Mouse (Mus musculus): ENCODE results near the gene Slc22a17.
A peak's percentile ranks its signal among the peaks of the same experiment; 100 is the strongest.

The Slc22a17 gene

DNA sequence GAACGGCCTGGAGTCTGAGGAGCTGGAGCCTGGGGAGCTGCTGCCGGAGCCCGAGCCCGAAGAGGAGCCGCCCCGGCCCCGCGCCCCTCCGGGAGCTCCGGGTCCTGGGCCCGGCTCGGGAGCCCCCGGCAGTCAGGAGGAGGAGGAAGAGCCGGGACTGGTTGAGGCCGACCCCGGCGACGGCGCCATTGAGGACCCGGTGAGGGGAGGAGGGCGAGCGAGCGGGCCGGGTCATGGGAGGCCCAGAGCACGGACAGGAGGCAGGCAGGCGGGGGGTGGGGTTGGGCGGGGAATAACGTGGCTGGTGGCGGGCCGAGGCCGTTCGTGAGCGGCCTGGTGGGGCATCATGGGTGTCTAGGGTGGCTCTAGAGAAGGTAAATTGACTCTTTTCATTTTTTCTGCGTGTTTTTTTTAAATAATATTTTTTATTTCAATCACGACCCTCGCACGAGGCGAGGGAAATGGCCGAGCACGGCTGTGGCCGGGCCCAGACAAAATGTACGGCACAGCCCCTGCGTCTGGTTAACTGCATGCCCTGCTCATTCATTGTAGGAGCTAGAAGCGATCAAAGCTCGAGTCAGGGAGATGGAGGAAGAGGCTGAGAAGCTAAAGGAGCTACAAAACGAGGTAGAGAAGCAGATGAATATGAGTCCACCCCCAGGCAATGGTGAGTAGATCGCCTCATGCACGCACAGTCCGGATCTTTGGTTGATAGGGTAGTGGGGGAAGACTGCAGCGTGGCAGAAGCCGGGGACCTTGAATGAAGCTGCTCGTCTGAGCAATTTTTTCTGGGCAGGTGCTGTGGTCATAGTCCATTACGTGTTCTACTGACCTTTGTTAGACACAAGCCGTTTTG, 18.4 kb downstream of the Slc22a17 start:
- Histone ChIP-seq H3K36me3 (ENCODE audit: control insufficient read depth, insufficient read depth, low read length, poor library complexity, severe bottlenecking) (peaks cover 10% of the 10 kb centered on the region), H3K27me3 (ENCODE audit: control insufficient read depth, insufficient read depth, low read length, poor library complexity, severe bottlenecking) (no peaks in the 10 kb centered on the region)
- DNase-seq (ENCODE audit: low read depth, low spot score), result peak; percentile 61

- peaks cover 10% of the 10 kb centered on the region for H3K36me3 ChIP-seq (ENCODE audit: control insufficient read depth, insufficient read depth, low read length, poor library complexity, severe bottlenecking)
- DNase-seq (ENCODE audit: low read depth, low spot score), result peak; percentile 99
- no peaks in the 10 kb centered on the region for H3K27me3 ChIP-seq (ENCODE audit: control insufficient read depth, insufficient read depth, low read length, poor library complexity, severe bottlenecking)
Measured at GRCm38 (mm10) chr14:54893651-54894181, 19.2 kb downstream of the Slc22a17 start.

DNA sequence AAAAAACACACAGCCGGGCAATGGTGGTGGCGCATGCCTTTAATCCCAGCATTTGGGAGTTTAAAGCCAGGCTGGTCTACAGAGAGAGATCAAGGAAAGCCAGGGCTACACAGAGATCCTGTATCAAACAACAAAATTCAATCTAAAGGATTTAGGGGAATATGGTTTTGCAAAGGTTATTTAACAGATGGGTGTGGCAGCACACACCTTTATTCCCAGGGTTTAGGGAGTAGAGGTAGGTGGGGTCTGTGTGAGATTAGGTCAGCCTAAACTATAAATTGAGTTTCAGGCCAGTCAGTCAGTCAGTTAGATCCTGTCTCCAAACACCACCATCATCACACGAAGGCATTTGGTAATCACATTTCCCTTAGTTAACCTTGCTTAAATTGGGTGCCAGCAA, 20.7 kb downstream of the Slc22a17 start, which contains the start of gene Pabpn1:
Gene Pabpn1 (plus strand): TSS at position 301 of the 400 bp plus-strand sequence.
- DNase-seq (ENCODE audit: low read depth, low spot score), result no peak
- Histone ChIP-seq H3K27me3 (ENCODE audit: control insufficient read depth, insufficient read depth, low read length, poor library complexity, severe bottlenecking) (no peaks in the 10 kb centered on the region), H3K36me3 (ENCODE audit: control insufficient read depth, insufficient read depth, low read length, poor library complexity, severe bottlenecking) (peaks cover 1% of the 10 kb centered on the region; the same call in 1 of the 2 replicates)

DNA sequence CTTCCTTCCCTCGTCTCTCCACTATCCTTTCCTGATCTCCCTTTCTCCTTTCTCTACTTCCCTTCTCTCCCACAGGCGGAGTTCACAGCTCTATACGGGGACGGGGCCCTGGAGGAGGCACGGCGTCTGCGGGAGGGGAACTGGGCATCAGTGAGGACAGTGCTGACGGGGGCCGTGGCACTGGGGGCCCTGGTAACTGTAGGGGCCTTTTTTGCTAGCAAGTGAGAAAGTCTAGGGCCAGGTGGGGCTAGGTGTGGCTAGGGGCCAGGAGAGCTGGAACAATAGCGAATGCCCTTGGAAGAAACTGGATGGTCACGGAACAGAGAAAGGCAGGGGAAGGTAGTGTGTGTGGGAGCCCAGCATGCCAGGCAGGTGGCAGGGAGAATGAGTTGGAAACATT, 27.6 kb downstream of the Slc22a17 start:
- no peaks in the 10 kb centered on the region for H3K36me3 ChIP-seq (ENCODE audit: control insufficient read depth, insufficient read depth, low read length, poor library complexity, severe bottlenecking)
- no peaks in the 10 kb centered on the region for H3K27me3 ChIP-seq (ENCODE audit: control insufficient read depth, insufficient read depth, low read length, poor library complexity, severe bottlenecking)
- DNase-seq (ENCODE audit: low read depth, low spot score), result no peak

- Histone ChIP-seq H3K27me3 (ENCODE audit: control insufficient read depth, insufficient read depth, low read length, poor library complexity, severe bottlenecking) (no peaks in the 10 kb centered on the region), H3K36me3 (ENCODE audit: control insufficient read depth, insufficient read depth, low read length, poor library complexity, severe bottlenecking) (no peaks in the 10 kb centered on the region)
- peak; percentile 36 for DNase-seq (ENCODE audit: low read depth, low spot score)
Measured at GRCm38 (mm10) chr14:54884022-54884712, 28.8 kb downstream of the Slc22a17 start.

- no peaks in the 10 kb centered on the region for H3K36me3 ChIP-seq (ENCODE audit: control insufficient read depth, insufficient read depth, low read length, poor library complexity, severe bottlenecking)
- DNase-seq (ENCODE audit: low read depth, low spot score), result peak; percentile 35
- no peaks in the 10 kb centered on the region for H3K27me3 ChIP-seq (ENCODE audit: control insufficient read depth, insufficient read depth, low read length, poor library complexity, severe bottlenecking)
Measured at GRCm38 (mm10) chr14:54883154-54884021, 29.5 kb downstream of the Slc22a17 start, which contains the start of the genes Bcl2l2 and Gm20521. Gene Bcl2l2, plus strand, starts transcription at chr14:54883377. Gene Gm20521, plus strand, starts transcription at chr14:54883441.

GRCm38 (mm10) chr14:54877048-54877715, 35.8 kb downstream of the Slc22a17 start, which contains the start of gene Ppp1r3e:
Gene Ppp1r3e, minus strand, starts transcription at chr14:54877550.
- peak; percentile 58 for DNase-seq (ENCODE audit: low read depth, low spot score)
- Histone ChIP-seq H3K27me3 (ENCODE audit: control insufficient read depth, insufficient read depth, low read length, poor library complexity, severe bottlenecking) (no peaks in the 10 kb centered on the region), H3K36me3 (ENCODE audit: control insufficient read depth, insufficient read depth, low read length, poor library complexity, severe bottlenecking) (no peaks in the 10 kb centered on the region)

DNA sequence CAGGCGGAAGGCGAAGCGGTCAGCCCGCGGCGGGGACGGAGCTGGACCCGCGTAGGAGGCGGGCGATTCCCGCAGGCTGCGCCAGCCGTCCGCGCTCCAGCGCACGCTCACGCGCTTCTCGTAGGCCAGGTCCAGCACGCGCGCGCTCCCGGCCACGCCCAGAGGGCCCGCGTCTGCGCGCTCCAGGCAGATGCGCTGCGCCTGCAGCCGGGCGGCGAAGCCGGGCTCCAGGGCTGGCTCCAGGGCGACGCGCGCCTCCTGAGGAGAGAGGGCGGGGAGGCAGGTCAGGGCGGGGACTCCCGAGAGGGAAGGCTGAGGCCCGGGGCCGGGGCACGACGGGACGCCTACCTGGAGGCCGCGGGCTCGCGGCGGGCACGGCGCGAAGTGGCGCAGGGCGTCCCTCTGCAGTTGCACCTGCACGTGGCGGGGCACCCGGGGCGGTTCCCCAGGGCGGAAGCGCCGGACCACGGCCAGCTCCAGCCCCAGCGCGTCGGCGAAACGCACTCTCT, 36.3 kb downstream of the Slc22a17 start:
- H3K36me3 ChIP-seq (ENCODE audit: control insufficient read depth, insufficient read depth, low read length, poor library complexity, severe bottlenecking), result no peaks in the 10 kb centered on the region
- DNase-seq (ENCODE audit: low read depth, low spot score), result peak; percentile 73
- no peaks in the 10 kb centered on the region for H3K27me3 ChIP-seq (ENCODE audit: control insufficient read depth, insufficient read depth, low read length, poor library complexity, severe bottlenecking)

DNA sequence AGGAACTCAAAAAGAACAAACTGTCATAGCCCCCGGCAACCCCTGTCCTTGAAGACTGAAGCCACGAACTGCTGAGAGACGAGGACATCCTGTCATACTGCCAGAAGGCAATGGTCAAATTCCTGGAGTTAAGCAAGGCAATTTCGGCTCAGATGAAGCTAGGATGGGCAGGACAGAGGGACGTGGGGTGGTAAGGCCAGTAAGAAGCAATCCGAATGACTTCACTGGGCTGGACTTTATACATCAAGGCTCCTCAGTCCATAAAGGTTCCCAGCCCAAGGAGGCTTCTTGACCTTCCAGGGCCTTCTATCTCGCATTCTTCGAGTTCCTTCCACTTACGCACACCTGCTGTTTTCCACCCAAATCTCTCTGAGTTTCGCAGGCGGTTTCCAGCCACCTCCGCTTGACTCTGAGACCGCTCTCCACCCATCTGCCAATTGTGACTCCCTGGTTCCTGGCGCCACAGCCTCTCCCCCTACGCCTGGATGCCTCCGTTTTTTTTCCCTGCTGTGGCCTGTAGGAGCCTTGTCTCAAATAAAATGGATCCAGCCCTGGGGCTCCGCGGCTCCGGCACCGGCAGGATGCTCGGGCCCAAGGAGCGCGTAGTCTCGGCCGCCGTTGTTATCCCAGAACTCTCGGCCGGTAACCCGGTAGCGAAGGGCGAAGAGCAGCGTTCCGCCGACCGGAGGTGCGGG, 36.9 kb downstream of the Slc22a17 start:
- Histone ChIP-seq H3K36me3 (ENCODE audit: control insufficient read depth, insufficient read depth, low read length, poor library complexity, severe bottlenecking) (no peaks in the 10 kb centered on the region), H3K27me3 (ENCODE audit: control insufficient read depth, insufficient read depth, low read length, poor library complexity, severe bottlenecking) (no peaks in the 10 kb centered on the region)
- peak; percentile 14 for DNase-seq (ENCODE audit: low read depth, low spot score)

- Histone ChIP-seq H3K36me3 (ENCODE audit: control insufficient read depth, insufficient read depth, low read length, poor library complexity, severe bottlenecking) (no peaks in the 10 kb centered on the region), H3K27me3 (ENCODE audit: control insufficient read depth, insufficient read depth, low read length, poor library complexity, severe bottlenecking) (no peaks in the 10 kb centered on the region)
- DNase-seq (ENCODE audit: low read depth, low spot score), result no peak
Measured at GRCm38 (mm10) chr14:54874165-54874564, 38.8 kb downstream of the Slc22a17 start.

DNA sequence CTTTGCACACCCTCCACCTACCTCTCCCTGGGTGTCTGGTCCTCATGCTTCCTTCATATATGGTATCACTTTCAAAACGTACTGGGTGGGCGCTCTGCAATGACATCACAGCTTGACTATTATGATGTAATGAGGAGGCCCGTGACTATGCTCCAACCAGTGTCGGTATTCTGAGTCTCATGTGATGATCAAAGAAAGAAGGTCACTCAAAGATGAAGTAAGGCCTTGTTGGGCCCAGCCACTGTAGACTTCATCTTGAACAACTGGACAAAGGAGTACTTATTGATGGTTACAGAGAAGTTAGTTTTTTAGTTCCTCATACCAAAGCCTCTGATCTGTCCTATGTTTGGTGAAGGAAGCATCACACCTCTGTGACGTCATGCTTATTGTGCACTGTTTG, 42.1 kb downstream of the Slc22a17 start, which contains the start of gene Homez:
Gene Homez (minus strand): TSS at position 101 of the 400 bp plus-strand sequence.
- no peak for DNase-seq (ENCODE audit: low read depth, low spot score)
- H3K27me3 ChIP-seq (ENCODE audit: control insufficient read depth, insufficient read depth, low read length, poor library complexity, severe bottlenecking), result no peaks in the 10 kb centered on the region
- no peaks in the 10 kb centered on the region for H3K36me3 ChIP-seq (ENCODE audit: control insufficient read depth, insufficient read depth, low read length, poor library complexity, severe bottlenecking)

GRCm38 (mm10) chr14:54868026-54868425, 44.9 kb downstream of the Slc22a17 start:
- H3K36me3 ChIP-seq (ENCODE audit: control insufficient read depth, insufficient read depth, low read length, poor library complexity, severe bottlenecking), result no peaks in the 10 kb centered on the region
- no peaks in the 10 kb centered on the region for H3K27me3 ChIP-seq (ENCODE audit: control insufficient read depth, insufficient read depth, low read length, poor library complexity, severe bottlenecking)
- no peak for DNase-seq (ENCODE audit: low read depth, low spot score)

GRCm38 (mm10) chr14:54866936-54867335, 46.0 kb downstream of the Slc22a17 start:
- DNase-seq (ENCODE audit: low read depth, low spot score), result peak; percentile 69
- H3K36me3 ChIP-seq (ENCODE audit: control insufficient read depth, insufficient read depth, low read length, poor library complexity, severe bottlenecking), result no peaks in the 10 kb centered on the region
- no peaks in the 10 kb centered on the region for H3K27me3 ChIP-seq (ENCODE audit: control insufficient read depth, insufficient read depth, low read length, poor library complexity, severe bottlenecking)
